Mouse (Mus musculus) retina, postnatal 1 day (tissue): ENCODE measurements around the gene Cox6b1.

Experiments
- DNase-seq: peaks from one replicate; pipeline ENCODE4 v3.0.0-alpha.2; 2012

Cox6b1 gene

DNA sequence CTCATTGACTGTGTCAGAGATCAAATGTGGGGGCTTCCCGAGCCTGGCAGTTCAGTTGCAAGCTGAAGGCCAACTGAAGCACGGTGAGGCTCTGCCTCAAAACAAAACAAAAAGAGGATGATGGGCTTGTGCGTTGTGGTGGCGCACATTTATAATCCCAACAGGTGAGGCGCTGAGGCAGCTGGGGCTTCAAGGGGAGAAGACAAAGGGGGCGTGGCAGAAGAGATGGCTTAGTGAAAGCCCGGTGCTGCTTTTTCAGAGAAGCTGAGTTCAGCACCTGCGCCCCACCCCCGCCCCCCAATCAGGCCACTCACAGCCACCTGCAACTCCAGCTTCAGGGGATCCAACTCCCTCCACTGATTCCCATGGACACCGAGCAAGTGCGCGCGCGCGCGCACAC, 17.5 kb downstream of the Cox6b1 start:
- no peak for DNase-seq

DNA sequence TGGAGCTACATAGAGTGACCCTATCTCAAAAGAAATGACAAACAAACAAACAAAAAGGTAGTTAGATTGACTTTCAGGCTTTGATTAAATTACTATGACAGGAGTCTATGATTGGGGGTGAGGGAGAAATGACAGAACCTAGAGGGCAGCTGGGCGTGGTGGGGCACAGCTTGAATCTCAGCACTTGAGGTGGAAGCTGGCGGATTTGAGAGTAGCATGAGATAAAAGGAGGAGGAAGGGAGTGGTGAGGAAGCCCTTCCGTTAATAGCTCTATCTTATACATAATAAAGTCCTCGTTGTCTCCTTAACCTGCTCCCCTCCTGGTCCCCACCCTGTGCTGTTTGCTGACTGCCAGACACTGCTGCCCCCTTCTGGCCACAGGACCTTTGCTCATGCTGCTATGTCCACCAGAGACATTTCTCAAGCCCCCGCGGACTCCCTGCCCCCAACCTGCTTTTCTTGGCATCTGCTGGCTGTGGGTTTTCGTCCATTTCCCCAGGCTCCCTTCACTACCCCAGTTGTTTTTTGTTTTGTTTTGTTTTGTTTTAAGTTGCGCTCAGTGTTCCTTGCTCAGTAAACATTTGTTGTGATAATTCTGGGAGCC, 18.1 kb downstream of the Cox6b1 start:
- peak; percentile 75 for DNase-seq

DNA sequence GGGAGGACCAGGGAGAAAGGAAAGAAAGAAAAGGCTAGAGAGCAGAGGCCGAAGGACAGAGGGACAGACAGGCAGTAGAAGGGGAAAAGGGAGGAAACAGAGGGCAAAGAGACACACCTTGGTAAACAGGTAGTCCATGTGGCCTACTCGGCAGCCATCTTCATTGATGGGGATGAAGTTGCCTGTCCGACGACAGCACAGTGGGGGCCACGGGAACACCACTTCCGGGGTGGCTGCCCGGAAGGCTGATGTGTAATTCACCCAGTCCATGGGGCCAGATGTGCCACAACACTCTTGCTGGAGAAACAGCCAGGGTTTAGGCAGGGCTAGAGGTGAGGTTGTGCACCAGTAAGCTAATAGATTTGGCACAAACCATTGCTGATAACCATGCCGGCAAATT, 21.0 kb downstream of the Cox6b1 start:
- no peak for DNase-seq

DNA sequence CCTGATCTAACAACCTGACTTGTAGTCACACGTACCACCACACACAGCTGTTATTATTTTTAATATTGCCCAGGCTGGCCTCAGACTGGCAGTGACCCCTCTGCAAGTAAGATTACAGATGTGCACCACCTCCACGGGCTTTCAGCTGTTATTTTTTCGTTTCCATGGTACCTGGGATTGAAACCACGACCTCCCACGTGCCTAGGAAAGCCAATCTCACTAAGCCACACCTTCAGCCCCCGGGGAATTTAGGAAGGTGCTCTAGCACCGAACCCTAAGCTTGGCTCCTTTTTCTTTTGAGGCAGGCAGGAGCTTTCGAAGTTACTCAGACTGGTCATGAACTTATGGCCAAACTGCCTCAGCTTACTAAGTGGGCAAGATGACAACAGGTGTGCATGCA, 21.5 kb downstream of the Cox6b1 start:
- no peak for DNase-seq

DNA sequence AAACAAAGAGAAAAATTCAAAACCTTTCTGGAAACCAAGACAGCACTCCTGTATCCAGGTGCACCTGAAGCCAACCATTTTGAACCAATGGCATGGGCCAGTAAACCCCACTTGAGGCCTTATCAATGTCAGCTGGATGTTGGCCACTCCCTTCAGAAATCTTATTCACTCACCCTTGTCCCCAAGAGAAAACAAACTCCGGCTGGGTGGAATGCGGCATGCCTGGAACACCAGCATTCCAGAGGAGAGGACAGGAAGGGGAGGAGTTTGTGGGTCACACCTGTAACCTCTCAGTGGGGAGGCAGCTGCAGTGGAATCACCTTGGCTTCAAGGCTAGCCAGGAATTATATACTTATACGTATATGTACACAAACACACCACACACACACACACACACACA, 23.4 kb downstream of the Cox6b1 start:
- no peak for DNase-seq

DNA sequence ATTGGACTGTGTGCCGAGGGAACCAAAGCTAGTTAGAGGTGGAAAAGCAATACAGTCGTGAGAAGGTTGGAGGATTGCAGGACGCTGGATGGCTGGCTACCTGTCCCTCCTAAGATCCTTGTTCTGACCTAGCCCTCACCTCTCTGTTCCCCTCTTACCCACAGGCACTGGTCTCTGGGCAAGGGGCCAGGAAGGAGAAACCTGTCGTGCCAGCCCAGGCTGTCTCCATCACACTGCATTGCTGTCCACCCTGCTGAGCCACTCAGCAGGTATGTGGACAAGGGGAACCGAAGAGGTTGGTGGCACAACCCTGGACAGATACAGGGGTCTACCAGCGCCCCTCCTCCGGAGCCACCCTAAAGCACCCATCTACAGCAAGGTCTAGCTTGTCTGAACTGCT, 25.3 kb downstream of the Cox6b1 start:
- DNase-seq: no peak

DNA sequence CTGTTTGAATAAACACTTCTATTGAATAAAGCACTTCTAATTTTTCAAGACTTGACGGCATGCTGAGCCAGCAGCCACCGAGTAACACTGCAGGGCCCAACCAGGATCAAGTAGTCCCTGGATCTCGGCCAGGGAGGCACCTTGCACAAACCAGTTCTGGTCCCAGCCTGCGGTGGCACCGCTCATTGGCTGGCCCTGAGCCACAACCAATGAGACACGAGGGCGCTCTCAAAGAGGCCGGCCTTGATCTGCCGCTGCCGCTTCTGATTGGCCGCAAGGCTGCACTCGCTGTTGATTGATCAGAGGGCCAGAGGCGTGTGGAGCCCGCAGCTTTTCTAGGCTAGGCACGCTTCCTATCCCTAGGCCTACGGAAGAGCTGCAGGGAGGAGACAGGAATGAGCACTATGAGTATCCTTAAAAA, 26.0 kb downstream of the Cox6b1 start:
- peak; percentile 96 for DNase-seq

DNA sequence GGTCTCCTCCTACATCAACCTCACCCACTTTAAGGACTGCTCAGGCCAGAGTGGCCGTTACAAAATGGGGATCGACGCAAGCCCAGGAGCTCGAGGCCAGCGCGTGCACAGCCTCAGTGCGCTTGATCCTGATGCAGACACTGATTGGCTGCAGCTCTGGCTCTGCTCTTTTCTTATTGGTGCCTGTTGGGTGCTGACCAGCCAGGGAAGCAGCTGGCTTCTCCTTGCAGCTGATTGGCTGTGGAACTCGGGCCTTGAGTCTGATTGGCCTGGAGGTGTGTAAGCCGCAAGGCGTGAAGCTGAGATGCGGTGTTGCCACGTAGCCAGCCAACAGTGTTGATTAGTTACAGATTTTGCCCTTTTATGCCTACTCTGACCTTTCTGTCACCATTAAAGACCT, 27.2 kb downstream of the Cox6b1 start, which contains the start of gene Zbtb32:
Gene Zbtb32 (minus strand): TSS at position 124 of the 400 bp plus-strand sequence.
- no peak for DNase-seq

DNA sequence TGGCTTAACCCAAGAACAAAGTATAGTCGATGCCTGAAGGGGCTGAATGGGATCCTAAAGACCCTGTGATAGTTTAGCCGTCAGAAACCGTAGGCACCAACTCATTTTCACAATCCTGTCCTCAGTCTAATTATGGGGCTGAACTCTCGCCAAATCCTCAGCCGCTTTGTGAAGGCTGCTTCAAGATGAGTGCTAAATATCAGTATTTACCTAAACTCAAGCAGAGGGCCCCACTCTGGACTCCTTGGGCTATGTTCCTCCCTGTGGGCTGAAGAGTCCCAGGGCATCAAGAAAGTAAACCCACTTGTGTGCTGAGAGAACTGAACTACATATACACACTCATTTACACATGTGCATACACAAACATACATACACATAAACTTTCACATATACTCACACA, 29.1 kb downstream of the Cox6b1 start:
- no peak for DNase-seq

DNA sequence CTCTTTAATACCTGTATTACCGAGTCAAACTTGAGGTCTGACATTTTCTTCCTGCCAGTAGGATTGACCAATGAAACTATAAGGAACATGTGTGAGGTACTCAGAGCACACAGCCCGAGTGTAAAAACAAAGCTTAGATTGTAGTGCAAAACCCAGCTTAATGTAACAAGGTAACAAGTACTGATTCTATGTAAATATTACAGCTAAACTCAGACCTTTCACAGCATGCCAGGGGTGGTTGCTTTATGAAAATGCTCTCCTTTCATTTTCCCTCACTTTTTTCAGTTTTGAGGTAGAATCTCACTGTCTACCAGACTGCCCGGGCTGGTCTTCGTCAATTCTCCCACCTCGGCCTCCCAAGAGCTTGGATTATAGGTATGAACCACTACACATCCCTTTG, 29.9 kb downstream of the Cox6b1 start:
- no peak for DNase-seq

DNA sequence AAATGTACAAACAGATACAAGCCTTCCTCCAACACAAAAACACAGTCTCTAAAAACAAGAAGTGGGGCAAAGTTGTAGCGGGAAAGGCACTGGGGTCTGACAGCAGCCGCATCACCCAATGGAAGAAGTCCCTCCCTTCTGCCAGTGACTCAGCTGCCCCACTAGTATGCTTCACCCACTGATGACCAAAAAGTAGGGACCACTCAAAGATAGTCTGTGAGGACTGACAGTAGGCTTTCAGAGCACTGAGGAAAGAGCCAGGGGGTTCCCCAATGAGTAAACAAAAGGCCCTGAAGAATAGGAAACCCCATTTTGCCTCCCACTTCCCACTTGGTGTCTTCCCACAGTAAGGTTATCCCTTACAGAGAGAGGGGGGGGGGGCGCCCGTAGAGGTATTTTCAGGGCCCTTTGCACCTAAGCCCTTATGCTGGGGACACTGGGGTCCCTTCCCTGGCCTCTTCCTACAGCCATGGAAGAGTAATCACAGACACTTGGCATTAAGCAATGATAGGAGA, 31.4 kb downstream of the Cox6b1 start:
- no peak for DNase-seq

DNA sequence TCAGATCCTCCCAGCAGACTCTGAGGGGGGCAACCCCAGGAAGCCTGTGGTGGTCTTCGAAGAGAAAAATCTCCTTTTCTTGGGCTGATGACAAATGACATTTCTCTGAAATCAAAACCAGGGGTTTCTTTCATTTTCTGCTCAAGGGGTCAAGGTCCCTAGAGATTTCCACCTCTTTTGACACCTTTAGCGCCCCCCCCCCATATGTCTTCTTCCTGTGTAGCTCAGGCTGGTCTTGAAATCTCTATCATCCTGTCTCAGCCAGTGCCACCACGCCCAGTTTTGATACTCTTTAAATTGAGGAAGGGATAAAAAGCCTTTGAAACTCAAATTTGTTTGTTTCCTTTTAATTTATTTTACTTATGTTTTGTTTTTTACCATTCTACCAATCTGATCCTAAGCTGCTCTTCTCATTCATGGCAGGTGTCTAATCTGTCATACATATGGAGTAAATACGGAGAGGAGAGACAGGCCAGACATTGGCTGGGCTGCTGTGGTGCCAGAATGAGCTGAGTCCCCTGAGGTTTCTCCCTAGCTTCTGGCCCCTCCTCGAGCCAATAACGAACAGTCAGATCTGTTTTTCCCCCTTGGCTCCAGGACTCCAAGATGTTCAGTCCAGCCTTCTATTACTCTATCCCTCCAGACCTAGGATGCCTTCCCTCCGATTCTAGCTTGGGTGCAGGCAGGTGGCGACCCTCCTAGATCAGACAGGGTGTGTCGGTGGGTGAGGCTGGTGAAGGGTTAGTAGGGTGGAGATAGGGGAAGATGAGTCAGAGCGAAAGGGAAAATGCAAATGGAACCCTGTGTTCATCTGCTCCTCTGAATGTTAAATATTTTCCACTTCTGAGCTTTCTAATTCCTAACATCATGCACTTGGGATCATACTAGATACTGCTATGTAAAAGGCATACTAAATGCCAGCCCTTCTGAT, 32.1 kb downstream of the Cox6b1 start:
- DNase-seq: no peak

DNA sequence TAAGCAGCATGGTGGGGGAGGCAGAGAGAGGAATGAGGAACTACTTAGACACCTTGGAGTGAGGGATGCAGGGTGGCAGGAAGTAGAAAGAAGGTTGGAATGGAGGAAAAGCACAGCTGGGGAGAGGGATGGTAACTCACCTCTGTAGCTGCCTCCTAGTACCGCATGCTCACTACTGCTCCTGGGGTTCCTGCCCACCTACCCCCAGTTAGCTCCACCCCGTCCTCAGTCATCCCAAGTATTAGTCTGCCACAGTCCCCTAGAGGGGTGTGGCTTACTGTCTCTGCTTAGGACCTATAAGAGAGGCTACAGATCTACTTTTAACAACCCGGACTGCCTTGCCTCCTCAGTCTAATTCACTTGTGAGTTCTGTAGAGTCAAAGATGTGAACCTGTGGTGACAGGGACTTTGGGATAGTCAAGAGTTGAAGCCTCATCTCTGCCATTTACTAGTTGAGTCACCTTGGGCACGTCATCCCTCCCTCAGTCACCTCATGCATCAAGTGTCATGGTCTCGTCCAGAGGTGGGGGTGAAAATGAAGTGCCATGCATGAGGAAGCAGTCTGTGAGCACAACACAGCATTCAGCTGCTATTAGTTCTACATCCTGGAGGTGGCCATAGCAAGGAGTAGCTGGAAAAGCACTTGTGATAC, 33.1 kb downstream of the Cox6b1 start:
- no peak for DNase-seq

DNA sequence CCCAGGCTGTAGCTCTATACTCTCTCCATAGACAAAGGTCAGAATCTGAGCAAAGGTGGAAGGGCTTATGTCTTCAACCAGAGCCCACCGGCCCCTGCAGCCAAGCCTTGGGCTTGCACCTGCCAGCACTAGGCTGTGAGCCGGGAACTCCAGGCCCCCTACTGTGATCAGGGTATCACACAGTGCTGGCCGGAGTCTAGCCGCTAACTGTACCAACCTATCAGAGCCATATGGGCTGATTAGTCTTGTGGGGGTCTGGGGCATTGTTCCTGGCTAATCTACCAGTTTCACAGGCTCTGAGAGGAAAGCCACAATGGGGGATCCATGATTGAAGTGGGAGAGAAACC, 34.4 kb downstream of the Cox6b1 start:
- peak; percentile 53 for DNase-seq

DNA sequence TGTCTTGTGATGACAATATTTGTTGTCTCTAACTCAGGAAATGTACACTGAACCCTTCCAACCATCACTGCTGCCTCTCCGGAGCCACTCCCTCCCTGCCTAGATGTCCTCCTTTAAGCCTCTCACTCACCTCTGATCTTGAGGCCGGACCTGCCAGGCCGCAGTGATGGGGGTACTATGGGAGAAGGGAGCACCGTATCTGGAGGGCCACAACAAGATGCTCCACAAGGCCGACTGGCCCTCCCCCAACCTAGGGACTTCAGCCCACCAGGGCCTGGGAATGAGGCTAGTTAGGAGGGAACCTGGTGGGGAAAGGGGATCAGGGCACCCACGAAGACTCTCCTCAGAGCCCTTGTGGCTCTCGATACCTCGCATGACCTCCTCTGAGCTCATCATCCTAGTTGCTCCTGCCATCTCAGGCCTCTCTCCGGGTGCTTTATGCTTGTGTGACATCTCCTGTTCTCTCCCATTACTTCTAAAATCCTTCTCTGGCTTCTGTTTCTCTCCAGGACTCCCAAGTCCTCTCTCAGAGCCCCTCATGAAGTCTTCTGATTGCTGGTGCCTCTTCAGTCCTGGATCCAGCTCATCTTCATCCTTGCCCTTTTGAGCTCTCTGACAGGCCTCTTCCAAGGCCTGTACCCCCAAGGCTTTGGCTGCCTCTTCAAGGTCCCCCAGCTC, 34.9 kb downstream of the Cox6b1 start:
- no peak for DNase-seq

DNA sequence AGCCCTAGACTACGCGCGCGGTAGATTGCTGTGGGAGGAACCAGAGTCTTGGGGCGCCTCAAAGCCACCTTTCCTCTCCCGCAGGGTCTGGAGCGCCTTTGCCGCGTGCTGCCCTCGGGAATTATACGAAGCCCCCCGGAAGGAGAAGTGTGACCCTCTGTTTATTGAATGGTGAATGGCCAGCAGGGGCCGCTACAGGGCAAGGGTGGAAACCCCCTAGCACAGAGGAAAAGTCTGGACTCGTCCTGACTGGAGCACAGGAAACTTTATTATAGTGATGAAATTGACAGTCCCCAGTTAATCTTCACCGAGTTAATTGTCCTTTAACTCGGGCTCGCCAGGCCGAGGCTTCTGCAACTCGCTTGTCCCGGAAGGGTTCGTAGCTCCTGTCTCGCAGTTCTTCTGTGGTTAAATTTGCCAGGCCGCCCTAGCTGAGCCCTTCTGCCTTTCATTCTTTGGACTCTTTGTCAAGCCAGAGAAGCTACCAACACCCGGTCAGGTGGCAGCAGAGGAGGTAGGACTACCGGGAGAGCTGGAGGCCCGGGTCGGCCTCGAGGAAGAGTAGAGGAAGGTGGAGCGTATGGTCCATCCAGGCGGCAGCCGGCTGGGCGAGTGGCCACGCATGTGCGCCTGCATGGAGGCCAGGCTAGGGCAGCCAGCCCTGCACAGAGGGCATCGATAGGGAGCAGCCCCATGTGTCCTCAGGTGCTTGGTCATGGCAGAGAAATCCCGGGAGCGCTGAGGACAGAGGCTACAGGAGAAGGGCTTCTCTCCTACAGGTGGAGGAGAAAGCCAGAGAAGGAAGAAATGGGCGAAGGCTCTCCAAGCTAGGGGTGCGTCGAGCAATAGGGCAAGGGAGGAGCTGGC, 36.3 kb downstream of the Cox6b1 start:
- DNase-seq: peak; percentile 93

DNA sequence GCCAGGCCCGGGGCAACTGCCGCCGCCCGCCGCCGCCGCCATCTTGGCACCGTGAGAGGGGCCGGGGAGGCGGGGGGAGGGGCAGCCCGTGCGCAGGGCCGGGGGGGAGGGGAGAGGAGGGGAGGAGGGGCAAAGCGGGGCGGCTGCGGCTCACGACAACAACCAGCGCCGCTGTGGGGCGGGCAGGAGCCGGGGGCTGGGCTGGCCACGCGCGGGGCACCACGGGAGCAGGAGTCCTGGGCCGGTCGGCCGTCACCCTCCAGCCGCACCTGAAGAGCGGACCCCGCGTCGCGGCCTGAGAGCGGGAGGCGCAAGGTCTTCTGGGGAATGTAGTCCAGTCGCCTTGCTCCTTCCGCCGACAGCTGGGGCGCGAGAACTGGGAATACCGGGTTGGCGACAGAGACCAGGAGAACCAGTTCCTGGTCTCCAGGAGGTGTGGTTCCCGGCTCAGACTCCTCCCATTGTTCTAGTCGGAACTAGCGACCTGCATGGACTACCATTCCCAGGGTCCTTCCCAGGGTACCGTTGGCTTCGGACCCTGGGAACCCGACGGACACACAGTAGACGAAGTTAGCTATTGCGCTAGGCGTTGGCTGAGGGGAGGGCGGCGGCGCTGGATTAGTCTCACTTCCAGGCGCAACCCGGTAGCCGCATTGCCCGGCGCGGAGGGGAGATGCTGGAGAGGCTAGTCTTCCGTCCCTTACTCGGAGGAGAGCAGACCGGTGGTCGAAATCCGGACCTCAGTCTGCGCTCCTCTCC, 37.1 kb downstream of the Cox6b1 start, which contains the start of gene Kmt2b:
Gene Kmt2b (minus strand): TSS at position 51 of the 759 bp plus-strand sequence.
- DNase-seq: peak; percentile 98

DNA sequence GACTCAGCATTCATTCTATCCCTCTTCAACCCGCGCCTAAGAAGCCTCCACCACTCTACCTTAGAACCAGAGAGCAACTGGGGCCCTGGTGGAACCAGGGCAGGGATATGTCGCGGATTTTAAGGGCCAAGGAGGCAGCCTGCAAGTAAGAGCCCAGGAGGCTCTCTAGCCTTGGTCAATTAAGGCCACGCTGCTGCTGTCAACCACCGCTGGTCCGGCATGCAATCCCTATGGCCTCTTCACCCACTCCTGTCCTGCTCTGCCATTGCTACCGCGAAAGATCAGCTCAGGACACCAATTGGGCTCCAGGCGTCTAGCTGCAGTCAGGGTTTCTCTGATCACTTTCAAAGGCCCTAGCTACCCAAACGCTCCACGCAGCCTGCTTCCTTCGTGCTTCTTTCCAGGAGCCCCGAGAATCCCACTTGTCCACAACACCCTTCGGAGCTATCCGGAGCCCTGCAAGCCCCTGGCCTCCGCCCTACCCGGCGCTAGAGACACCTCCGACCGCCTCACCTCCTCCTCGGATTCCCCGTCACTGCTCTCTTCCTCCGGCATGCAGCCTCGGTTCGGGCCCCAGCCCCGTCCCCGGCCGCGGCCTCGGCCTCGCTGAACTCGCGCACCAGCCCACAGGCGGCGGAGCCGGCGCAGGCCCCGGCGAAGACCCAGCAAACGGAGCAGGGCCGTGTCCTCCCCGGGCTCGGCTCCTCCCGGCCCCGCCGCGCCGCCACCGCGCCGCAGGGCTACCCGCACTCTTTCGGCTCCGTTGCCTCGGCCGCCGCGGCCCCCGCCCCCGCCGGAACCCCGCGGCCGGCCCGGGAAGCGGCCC, 37.9 kb downstream of the Cox6b1 start:
- DNase-seq: peak; percentile 46

DNA sequence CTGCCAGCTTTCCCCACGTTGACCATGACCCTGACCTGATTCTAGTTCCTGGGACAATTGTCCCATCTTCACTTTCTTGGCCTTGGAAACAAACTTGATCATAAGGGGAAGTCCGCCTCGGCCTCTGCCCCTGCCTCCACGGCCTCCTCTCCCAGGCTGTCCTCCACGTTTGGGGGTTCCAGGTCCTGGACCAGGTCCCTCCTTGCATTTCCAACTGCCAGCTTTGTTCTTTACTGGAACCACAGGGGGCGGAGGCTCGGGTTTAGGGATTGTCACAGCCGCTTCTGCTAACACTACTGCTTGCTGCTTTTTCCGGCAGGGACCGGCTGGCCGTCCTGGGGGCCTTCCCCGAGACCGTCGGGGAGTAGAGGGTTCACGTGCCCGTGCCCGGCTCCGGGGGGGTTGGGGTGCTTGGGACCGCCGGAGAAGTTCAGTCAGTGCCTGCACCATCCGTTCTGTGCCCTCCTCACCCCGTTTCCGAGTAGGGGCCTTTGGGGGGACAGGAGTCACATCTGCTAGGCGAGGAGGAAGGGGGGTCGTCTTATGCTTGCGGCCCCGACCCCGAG, 39.4 kb downstream of the Cox6b1 start:
- DNase-seq: no peak

DNA sequence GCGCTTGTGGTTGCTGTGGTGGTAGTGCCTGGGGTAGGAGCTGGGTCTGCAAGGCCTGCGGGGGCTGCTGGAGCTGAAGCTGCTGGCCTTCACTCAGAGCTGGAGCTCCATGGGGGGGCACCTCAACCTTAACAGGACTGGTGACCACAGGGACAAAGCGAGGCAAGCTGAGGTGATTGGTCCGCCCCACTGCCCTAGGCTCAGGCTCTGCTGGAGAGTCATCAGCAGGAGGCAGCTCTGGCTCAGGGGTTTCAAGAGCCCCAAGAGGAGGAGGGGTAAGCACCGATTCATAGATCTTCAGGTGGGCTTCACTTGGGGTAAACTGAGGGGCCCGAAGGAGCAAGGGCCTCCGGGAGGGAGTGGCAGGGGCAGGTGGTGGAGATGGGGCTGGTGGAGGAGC, 40.8 kb downstream of the Cox6b1 start:
- DNase-seq: no peak
